Mouse (Mus musculus): ENCODE data around the gene H1f0.

- TF ChIP-seq CTCF (IDR thresholded peaks at IDR 0.05 in 2 of 3, conservative IDR thresholded peaks at IDR 0.05 in 1 of 3; ENCODE audit: control insufficient read depth in 1 of 3, insufficient read depth in 1 of 3, low read depth in 2 of 3, low read length in 3 of 3, poor library complexity in 1 of 3, severe bottlenecking in 1 of 3) (no peak), MYC (IDR thresholded peaks at IDR 0.05; ENCODE audit: low read depth, low read length) (0 out of 2 replicates have a peak, but pooled peaks have one; percentile 30), POLR2A (IDR thresholded peaks at IDR 0.05; ENCODE audit: control insufficient read depth in 1 of 2, insufficient read depth in 1 of 2, low read depth in 1 of 2, low read length in 2 of 2, poor library complexity in 1 of 2) (no peak), ZC3H11A (IDR thresholded peaks at IDR 0.05; ENCODE audit: low read depth, low read length) (no peak), SIN3A (IDR thresholded peaks at IDR 0.05; ENCODE audit: low read length) (no peak), TBP (IDR thresholded peaks at IDR 0.05; ENCODE audit: low read depth, low read length) (no peak)
Observed at GRCm38 (mm10) chr15:79038331-79038730, 10.1 kb downstream of the H1f0 start.

All from MEL (cell line).